Mouse (Mus musculus) embryonic facial prominence, embryonic 10.5 days (tissue): ENCODE measurements around the gene Zbtb8os. TPM values are rescaled to one million over a fixed set of nuclear protein-coding genes. Genes with fewer than 3 reads are reported as not detected.

ENCODE experiments used
- DNase-seq: peaks from one replicate; pipeline ENCODE4 v3.0.0-alpha.2; 2017; ENCODE audit warnings: low spot score
- H3K27ac ChIP-seq: fragments of 300-500 bp; sonication (generic); replicated peaks from 2 replicates; pipeline ENCODE4 v1.5.1; 2016; ENCODE audit warnings: mild to moderate bottlenecking
- H3K27me3 ChIP-seq: fragments of 300-500 bp; sonication (generic); replicated peaks from 2 replicates; pipeline ENCODE4 v1.6.1; 2016; ENCODE audit warnings: low read depth, mild to moderate bottlenecking; ENCODE audit not compliant: poor library complexity, severe bottlenecking
- H3K36me3 ChIP-seq: fragments of 300-500 bp; sonication (generic); replicated peaks from 2 replicates; pipeline ENCODE4 v1.6.1; 2016; ENCODE audit warnings: mild to moderate bottlenecking, moderate library complexity
- H3K4me1 ChIP-seq: fragments of 300-500 bp; sonication (generic); 2 replicates; pipeline ENCODE4 v1.6.1; 2016
- H3K4me3 ChIP-seq: fragments of 300-500 bp; sonication (generic); 2 replicates; pipeline ENCODE4 v1.5.1; 2016; ENCODE audit warnings: mild to moderate bottlenecking, moderate library complexity
- H3K9me3 ChIP-seq: fragments of 300-500 bp; sonication (generic); 2 replicates; pipeline ENCODE4 v1.6.1; 2016; ENCODE audit warnings: mild to moderate bottlenecking
- WGBS: fragments of 180-500 bp; shearing (Covaris S2); methylation state at CpG from one replicate; pipeline ENCODE4 v1.1.7; 2016; 5-methylcytosine and 5-hydroxymethylcytosine counted together
- polyA plus RNA-seq: library from polyadenylated mRNA; unstranded; fragments of >200 nt; fragmentation: Nextera tagmentation; extraction: Ambion mirVana; gene quantifications from 2 replicates; pipeline ENCODE4 v1.2.1, GENCODE M21; 2016

Gene Zbtb8os
- polyA plus RNA-seq, result 49.0 and 49.3 TPM in 2 replicates

DNA sequence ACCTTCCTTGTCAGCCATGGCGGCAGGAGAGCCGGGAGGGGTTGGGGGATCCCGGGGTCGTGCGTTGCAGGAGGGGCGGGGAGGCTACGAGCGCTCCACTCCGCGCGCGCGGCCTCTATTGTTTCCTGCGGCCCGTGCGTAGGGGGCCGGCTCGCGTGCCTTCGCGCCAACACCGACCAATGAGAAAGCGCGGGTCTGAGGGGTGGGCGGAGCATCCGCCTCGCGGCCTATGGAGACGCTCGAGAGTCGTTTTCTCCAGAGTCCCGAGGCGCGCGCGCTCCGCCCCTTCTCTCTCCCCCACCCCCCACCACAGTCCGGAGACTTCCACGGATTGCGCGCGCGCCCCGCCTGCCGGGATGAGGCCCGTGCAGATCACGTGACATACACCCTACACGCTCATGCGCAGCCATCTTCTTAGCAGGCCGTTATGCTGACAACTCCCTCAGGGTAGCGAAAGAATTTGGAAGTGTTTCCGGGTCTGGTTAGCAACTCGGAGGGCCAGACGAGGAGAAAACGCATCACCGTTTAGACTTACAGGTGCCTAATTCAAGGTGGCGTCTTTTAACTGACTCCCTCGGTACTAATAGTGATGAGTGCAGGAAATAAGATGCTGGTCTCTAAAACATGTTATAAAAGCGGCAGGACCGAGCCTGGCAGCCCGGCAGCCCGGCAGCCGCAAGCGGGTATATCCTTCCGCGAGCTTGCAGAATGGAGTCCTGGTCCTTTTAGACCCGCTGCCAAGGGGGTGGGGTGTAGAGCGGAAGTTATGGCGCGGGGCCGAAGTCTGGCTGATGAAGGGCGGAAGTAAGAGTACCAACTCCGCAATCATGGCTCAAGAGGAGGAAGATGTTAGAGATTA is at the start of gene Zbtb8os, which contains the start of gene Rbbp4:
Gene Zbtb8os (plus strand): TSS at position 480 of the 859 bp plus-strand sequence.
Gene Rbbp4 (minus strand): TSS at position 155 of the 859 bp plus-strand sequence.
- DNase-seq, result peak; percentile 100
- H3K9me3 ChIP-seq, result no peaks in the 10 kb centered on the region
- under 1% methylated on average over 73 of the region's 73 CpGs for WGBS
- H3K4me3 ChIP-seq, result peak within 1 kb of the TSS; percentile 94
- H3K36me3 ChIP-seq, result peaks cover 36% of the 10 kb centered on the region
- H3K27ac ChIP-seq, result peak within 1 kb of the TSS; percentile 99
- H3K4me1 ChIP-seq, result peaks cover 37% of the 10 kb centered on the region
- H3K27me3 ChIP-seq, result no peaks in the 10 kb centered on the region

DNA sequence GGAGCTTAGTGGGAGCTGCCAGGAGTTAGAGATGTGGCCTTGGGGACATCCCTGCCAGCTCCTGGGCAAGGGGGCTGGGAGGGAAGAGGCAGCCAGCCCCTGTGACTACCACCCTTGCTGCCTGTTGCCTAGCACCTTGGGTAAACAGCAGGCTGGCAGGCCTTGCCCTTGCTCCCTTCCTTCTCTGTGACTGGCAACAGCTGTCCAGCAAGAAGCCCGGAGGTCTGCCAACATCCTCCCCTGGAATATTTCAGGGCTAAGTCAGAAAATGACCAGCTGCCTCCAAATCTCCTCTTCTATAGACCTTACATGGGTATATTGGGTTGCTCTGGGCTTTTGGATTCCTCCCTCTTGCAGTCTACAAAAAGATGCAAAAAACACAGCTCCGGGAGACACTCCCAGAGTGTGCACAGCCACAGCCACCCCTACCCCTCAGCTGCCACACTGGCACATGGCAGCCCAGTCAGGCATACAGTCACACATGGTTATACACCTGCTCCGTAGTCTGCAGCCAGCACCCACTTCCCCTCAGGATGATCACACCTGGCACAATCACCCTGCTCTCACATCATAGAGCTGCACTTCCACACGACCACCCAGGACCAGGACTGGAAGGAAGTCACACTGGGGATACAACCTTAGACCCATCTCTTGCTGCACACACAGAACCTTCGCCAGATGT is 49.4 kb upstream of the Zbtb8os start:
- Histone ChIP-seq H3K27ac (no peak overlapping the region), H3K4me3 (peak overlapping the region; percentile 68)
- 67% methylated on average over 5 of the region's 5 CpGs for WGBS

DNA sequence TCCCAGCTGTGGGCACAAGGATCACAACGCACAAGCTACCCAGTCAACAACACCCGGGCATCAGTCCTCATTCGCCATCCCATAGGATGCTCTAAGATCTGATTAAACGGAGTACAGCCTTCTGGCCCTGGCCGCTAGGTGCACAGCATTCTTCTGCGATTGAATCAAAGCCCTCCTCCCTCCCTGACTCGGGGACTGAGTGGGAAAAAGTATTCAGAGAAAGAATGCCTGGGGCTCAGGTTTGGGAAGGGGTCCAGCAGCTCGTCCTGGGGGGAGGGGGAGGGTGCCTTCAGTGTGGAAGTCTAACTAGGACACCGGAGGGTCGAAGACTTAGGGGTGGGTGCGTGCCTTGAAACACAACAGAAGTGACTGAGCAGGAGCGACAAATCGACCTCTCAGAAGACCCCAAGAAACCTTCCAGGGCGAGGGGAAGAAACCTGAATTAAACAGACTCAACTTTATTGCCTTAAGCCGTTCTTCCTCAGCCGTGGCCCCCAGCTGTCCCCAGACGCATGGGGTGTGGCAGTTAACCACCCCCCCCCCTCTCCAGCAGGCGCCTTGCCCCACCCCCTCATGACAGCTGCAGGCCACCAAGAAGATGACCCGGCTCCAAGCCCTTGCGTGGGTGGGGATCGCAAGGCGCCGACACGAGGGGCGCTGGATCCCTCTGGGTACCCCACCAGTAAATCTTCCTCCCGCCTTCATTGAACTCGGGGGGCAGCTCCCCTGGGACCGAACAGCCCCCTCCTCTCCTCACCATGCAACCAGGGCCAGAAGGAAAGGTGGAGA is 48.6 kb upstream of the Zbtb8os start:
- WGBS, result 3% methylated on average over 28 of the region's 28 CpGs
- Histone ChIP-seq H3K4me3 (peak overlapping the region; percentile 68), H3K27ac (peak overlapping the region; percentile 44; the same call in 1 of the 2 replicates), H3K36me3 (no peaks in the 10 kb centered on the region), H3K9me3 (no peaks in the 10 kb centered on the region), H3K27me3 (peaks cover 49% of the 10 kb centered on the region), H3K4me1 (peaks cover 20% of the 10 kb centered on the region)
- peak; percentile 58 for DNase-seq

More for the DNA sequence above, 49.4 kb upstream of the Zbtb8os start:
- Histone ChIP-seq H3K27me3 (peaks cover 49% of the 10 kb centered on the region), H3K4me1 (peaks cover 20% of the 10 kb centered on the region), H3K36me3 (no peaks in the 10 kb centered on the region), H3K9me3 (no peaks in the 10 kb centered on the region)
- DNase-seq, result no peak

DNA sequence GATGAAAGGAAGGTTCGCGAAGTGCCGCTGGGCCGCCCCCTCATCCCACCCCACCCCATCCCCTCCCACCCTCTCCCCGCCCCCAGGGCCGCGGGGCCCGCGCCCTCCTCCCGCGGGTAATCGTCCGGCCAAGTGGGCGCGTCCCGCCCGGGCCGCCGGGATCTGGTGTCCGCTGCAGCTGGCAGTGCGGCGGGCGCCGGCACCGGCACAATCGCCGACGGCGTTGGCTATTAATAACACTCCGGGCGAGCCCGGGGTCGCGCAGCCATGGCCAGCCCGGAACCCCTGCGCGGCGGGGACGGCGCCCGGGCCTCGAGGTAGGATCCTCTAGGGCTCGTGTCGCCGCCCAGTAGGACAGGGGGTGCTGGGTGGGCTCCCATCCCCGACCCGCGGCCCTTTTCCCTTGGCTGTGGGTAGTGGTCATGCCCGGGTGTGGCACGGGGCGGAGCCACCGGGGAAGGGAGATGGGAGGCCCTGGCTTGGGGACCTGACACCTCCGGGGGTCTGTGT is 48.0 kb upstream of the Zbtb8os start, which contains the start of gene Sync:
Gene Sync (plus strand): TSS at position 146 of the 510 bp plus-strand sequence.
- peak within 1 kb of the TSS; percentile 44 for H3K27ac ChIP-seq
- WGBS, result 1% methylated on average over 53 of the region's 53 CpGs
- H3K4me1 ChIP-seq, result peaks cover 20% of the 10 kb centered on the region
- DNase-seq, result peak; percentile 50
- no peaks in the 10 kb centered on the region for H3K9me3 ChIP-seq
- peak within 1 kb of the TSS; percentile 68 for H3K4me3 ChIP-seq
- no peaks in the 10 kb centered on the region for H3K36me3 ChIP-seq
- peaks cover 55% of the 10 kb centered on the region for H3K27me3 ChIP-seq

DNA sequence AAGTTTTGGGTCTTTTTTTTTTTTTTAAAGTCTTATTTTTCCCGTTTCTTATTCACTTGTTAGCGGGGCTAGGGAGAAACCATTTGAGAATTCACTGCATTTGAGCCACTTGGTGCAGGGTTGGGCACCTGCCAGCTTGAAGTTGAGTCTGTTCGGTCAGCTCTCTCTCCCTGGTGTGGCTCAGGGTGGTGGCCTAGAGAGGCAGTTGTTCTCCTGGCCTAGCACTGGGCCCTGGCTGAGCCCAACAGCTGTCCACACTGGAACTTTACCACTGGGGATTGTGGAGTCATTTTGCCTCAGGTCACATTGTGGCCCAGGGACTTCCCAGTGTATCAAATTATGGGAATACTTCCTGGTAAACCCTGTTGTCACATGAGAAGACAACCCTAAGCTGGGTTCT is 47.4 kb upstream of the Zbtb8os start:
- Histone ChIP-seq H3K27ac (no peak overlapping the region), H3K4me1 (peaks cover 22% of the 10 kb centered on the region), H3K36me3 (no peaks in the 10 kb centered on the region), H3K9me3 (no peaks in the 10 kb centered on the region), H3K4me3 (peak overlapping the region; percentile 68; the same call in 1 of the 2 replicates), H3K27me3 (peaks cover 60% of the 10 kb centered on the region)
- WGBS, result 41% methylated on average over 3 of the region's 3 CpGs
- no peak for DNase-seq

DNA sequence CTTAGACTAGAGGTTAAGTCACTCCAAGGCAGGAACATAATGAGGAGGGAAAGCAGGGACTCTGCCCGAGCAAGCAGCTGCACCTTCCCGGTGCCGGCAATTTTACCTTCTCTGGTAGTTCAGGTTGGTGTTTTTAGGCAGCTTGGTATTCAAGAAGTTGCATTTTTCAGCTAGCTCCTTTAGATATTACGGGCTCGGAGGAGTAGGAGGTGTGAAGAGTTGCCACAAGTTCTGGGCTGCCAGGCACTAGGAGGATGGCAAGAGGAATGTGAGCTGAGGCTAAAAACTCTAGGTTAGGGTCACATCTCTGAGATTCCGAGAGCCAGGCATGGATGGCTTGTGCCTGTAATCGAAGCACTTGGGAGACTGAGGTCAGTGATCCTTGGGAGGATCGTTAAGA is 45.8 kb upstream of the Zbtb8os start:
- Histone ChIP-seq H3K4me3 (no peak overlapping the region), H3K27ac (no peak overlapping the region), H3K36me3 (no peaks in the 10 kb centered on the region), H3K27me3 (peaks cover 73% of the 10 kb centered on the region), H3K9me3 (no peaks in the 10 kb centered on the region), H3K4me1 (peaks cover 32% of the 10 kb centered on the region)
- DNase-seq, result no peak
- WGBS, result 89% methylated on average over 8 of the region's 8 CpGs

DNA sequence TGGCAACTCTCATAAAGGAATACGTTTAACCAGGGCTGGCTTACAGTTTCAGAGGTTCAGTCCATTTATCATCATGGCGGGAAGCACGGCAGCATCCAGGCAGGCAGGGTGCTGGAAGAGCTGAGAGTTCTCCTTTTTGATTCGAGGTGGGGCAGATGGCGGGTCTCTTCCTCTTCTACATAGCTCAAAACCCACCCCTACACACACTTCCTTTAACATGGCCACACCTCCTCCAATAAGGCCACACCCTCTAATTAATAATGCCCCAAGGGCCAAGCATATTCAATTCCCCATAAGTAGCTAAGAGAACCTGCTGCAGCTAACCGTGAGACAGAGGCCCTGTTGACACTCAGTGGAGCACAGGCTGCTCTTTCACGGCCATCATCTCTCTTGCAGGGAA is 42.7 kb upstream of the Zbtb8os start:
- peaks cover 43% of the 10 kb centered on the region for H3K27me3 ChIP-seq

DNA sequence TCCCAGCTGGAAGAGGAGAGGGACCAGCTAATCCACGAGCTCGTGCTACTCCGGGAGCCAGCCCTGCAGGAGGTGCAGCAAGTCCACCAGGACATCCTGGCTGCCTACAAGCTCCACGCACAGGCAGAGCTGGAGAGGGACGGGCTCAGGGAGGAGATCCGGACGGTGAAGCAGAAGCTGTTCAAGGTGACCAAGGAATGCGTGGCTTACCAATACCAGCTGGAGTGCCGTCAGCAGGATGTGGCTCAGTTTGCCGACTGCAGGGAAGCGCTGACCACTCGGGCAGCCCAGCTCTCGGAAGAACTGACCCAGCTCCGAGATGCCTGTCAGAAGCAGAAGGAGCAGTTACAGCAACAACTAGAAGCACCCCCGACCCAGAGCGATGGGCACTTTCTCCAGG is 41.8 kb upstream of the Zbtb8os start:
- 0 out of 2 replicates have a peak overlapping the region, but pooled peaks have one; percentile 40 for H3K27ac ChIP-seq
- 26% methylated on average over 16 of the region's 16 CpGs for WGBS
- peak; percentile 46 for DNase-seq

More for the DNA sequence above, 42.7 kb upstream of the Zbtb8os start:
- no peak for DNase-seq
- H3K4me1 ChIP-seq, result peaks cover 17% of the 10 kb centered on the region
- peak overlapping the region; percentile 37; the same call in 1 of the 2 replicates for H3K4me3 ChIP-seq
- H3K9me3 ChIP-seq, result no peaks in the 10 kb centered on the region
- no peak overlapping the region for H3K27ac ChIP-seq
- 62% methylated on average over 7 of the region's 7 CpGs for WGBS
- no peaks in the 10 kb centered on the region for H3K36me3 ChIP-seq

DNA sequence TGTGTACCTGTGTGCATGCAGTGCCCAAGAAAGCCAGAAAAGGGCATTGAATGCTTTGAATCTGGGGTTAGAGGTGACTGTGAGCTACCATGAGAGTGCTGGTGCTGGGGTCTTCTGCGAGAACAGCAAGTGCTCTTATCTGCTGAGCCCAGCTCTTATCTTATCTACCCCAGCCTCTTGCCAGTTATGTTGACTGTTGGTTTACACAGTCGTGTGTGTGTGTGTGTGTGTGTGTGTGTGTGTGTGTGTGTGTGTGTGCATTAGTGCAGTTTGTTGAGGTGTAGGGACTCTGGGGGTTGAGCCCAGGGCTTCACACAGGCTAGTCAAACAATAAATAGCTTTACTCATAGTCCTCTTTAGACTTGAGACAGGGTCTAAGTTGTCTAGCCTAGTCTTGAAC is 40.3 kb upstream of the Zbtb8os start:
- Histone ChIP-seq H3K36me3 (no peaks in the 10 kb centered on the region), H3K27ac (no peak overlapping the region), H3K4me1 (peaks cover 32% of the 10 kb centered on the region), H3K4me3 (no peak overlapping the region), H3K27me3 (peaks cover 25% of the 10 kb centered on the region), H3K9me3 (no peaks in the 10 kb centered on the region)
- 63% methylated on average over 2 of the region's 2 CpGs for WGBS
- no peak for DNase-seq

More for the DNA sequence above, 41.8 kb upstream of the Zbtb8os start:
- Histone ChIP-seq H3K4me3 (peak overlapping the region; percentile 37), H3K4me1 (peaks cover 23% of the 10 kb centered on the region), H3K9me3 (no peaks in the 10 kb centered on the region), H3K27me3 (peaks cover 34% of the 10 kb centered on the region), H3K36me3 (no peaks in the 10 kb centered on the region)

DNA sequence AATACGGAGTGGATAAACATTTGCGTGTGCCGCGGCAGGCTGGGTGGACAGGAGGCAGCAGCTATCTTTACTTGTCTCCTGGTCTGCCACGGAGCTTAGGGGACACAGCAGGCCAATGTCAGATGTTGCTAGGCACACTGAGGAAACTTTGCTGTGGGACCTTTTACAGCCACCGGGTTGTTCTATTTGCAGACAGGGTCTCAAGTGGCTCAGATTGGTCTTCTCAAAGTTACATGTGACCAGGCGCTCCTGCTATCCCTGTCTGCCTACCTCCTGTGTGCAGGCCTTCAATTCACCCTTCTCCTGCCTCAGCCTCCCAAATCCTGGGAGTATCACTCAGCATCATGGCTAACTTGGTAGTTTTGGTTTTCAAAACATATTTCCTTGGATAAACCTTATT is 39.4 kb upstream of the Zbtb8os start:
- H3K4me1 ChIP-seq, result peaks cover 32% of the 10 kb centered on the region
- peaks cover 25% of the 10 kb centered on the region for H3K27me3 ChIP-seq
- no peak overlapping the region for H3K27ac ChIP-seq
- H3K4me3 ChIP-seq, result no peak overlapping the region
- DNase-seq, result no peak
- WGBS, result 95% methylated on average over 7 of the region's 7 CpGs
- peaks cover 4% of the 10 kb centered on the region; the same call in 1 of the 2 replicates for H3K9me3 ChIP-seq
- H3K36me3 ChIP-seq, result no peaks in the 10 kb centered on the region

DNA sequence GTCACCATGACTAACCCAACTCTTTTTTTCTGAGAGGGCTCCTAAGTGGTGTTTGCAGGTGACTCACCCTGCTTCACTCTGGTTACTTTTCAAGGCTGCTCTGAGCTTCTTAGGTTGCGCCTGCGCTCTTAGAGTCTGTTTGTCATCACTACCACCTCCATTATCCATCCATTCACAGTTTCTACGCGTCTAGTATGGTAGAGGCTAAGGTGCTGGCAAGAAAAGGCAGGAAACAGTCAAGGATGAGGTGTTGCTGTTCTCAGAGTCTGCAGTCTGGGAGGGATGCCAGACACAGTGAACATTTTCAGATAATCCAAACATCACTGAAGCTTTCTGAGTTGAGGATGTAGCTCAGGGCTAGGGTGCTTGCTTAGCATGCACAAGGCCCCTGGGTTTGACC is 37.8 kb upstream of the Zbtb8os start:
- Histone ChIP-seq H3K27me3 (peaks cover 18% of the 10 kb centered on the region), H3K36me3 (no peaks in the 10 kb centered on the region), H3K27ac (no peak overlapping the region), H3K4me3 (no peak overlapping the region), H3K4me1 (peaks cover 32% of the 10 kb centered on the region), H3K9me3 (peaks cover 6% of the 10 kb centered on the region; the same call in 1 of the 2 replicates)
- 89% methylated on average over 4 of the region's 4 CpGs for WGBS
- DNase-seq, result no peak
